Mouse (Mus musculus) T-helper 1 cell (primary cell): ENCODE measurements around the gene Olfr177.

Experiments
- in situ Hi-C: fragments of 300-600 bp; cut with MboI, MseI; formaldehyde crosslinking; loops from one replicate; pipeline ENCODE4 v1.15.1; 2025; ENCODE audit warnings: high pct_unique_total_duplicates

Olfr177 gene

GRCm38 (mm10) chr16:58874668-58875067 lies at the start of gene Olfr177:
Gene Olfr177 (minus strand): TSS chr16:58874768.
- in situ Hi-C loops = no loop called here

- in situ Hi-C loops = no loop called here
Observed at GRCm38 (mm10) chr16:58891963-58892362, 17.4 kb upstream of the Olfr177 start, which contains the start of gene Olfr178. Gene Olfr178 (minus strand): TSS chr16:58892063.

- in situ Hi-C loops = no loop called here
Observed at GRCm38 (mm10) chr16:58884416-58884815, 9.8 kb upstream of the Olfr177 start.

- in situ Hi-C loops = no loop called here
Observed at GRCm38 (mm10) chr16:58861479-58861878, 13.1 kb downstream of the Olfr177 start.

GRCm38 (mm10) chr16:58860032-58860737 lies 14.4 kb downstream of the Olfr177 start:
- in situ Hi-C loops = no loop called here

GRCm38 (mm10) chr16:58826732-58827319 lies 47.7 kb downstream of the Olfr177 start, which contains the start of gene Olfr175-ps1:
Gene Olfr175-ps1 (minus strand): TSS chr16:58826782.
- in situ Hi-C loops = no loop called here
